Mouse (Mus musculus) liver, embryonic 11.5 days (tissue): Measurements from ENCODE around the gene Rab40c. TPM values are rescaled to one million over a fixed set of nuclear protein-coding genes. Genes with fewer than 3 reads are reported as not detected.

Experiments
- ATAC-seq: fragments of 200-750 bp; cut with Nextera tagmentation; replicated peaks from 2 replicates; pipeline ENCODE4 v1.8.0; 2017; ENCODE audit warnings: moderate number of reproducible peaks, mild to moderate bottlenecking, moderate TSS enrichment, moderate library complexity; ENCODE audit not compliant: low FRiP score
- DNase-seq: peaks from one replicate; pipeline ENCODE4 v3.0.0-alpha.2; 2017; ENCODE audit warnings: low spot score
- H3K27ac ChIP-seq: fragments of 300-500 bp; sonication (generic); 2 replicates; pipeline ENCODE4 v1.5.1; 2014; ENCODE audit warnings: mild to moderate bottlenecking, low read depth, low read length, control low read depth
- H3K27me3 ChIP-seq: fragments of 300-500 bp; sonication (generic); replicated peaks from 2 replicates; pipeline ENCODE4 v1.6.1; 2014; ENCODE audit warnings: low read length, mixed read lengths; ENCODE audit not compliant: control insufficient read depth, insufficient read depth
- H3K36me3 ChIP-seq: fragments of 300-500 bp; sonication (generic); 2 replicates; pipeline ENCODE4 v1.6.1; 2014; ENCODE audit warnings: mild to moderate bottlenecking, low read length, moderate library complexity, mixed read lengths; ENCODE audit not compliant: control insufficient read depth, insufficient read depth
- H3K4me1 ChIP-seq: fragments of 300-500 bp; sonication (generic); replicated peaks from 2 replicates; pipeline ENCODE4 v1.6.1; 2014; ENCODE audit warnings: low read length, mixed read lengths; ENCODE audit not compliant: control insufficient read depth, insufficient read depth
- H3K4me2 ChIP-seq: fragments of 300-500 bp; sonication (generic); 2 replicates; pipeline ENCODE4 v1.6.1; 2014; ENCODE audit warnings: mild to moderate bottlenecking, control low read depth, moderate library complexity
- H3K4me3 ChIP-seq: fragments of 300-500 bp; sonication (generic); 2 replicates; pipeline ENCODE4 v1.5.1; 2014; ENCODE audit warnings: low read depth, low read length, control low read depth
- H3K9ac ChIP-seq: fragments of 300-500 bp; sonication (generic); 2 replicates; pipeline ENCODE4 v1.6.1; 2014; ENCODE audit warnings: low read depth, low read length, control low read depth
- H3K9me3 ChIP-seq: fragments of 300-500 bp; sonication (generic); 2 replicates; pipeline ENCODE4 v1.6.1; 2016; ENCODE audit warnings: low read length, inconsistent platforms, mixed read lengths; ENCODE audit not compliant: control insufficient read depth
- WGBS: fragments of 180-500 bp; shearing (Covaris S2); extraction: QIAGEN DNeasy Blood & Tissue Kit; methylation state at CpG from one replicate; pipeline ENCODE4 v1.1.7; 2014; 5-methylcytosine and 5-hydroxymethylcytosine counted together
- polyA plus RNA-seq: library from polyadenylated mRNA; unstranded; fragments of >200 nt; fragmentation: Nextera tagmentation; extraction: Ambion mirVana; gene quantifications from 2 replicates; pipeline ENCODE4 v1.2.1, GENCODE M21; 2014

Rab40c gene
- polyA plus RNA-seq, 1 experiment from 2014 or later, result 10.7 TPM

- WGBS, result 91% methylated on average over 8 of the region's 8 CpGs
- Histone ChIP-seq H3K4me2 (no peak overlapping the region), H3K4me3 (no peak overlapping the region), H3K27me3 (no peaks in the 10 kb centered on the region), H3K9me3 (no peaks in the 10 kb centered on the region), H3K9ac (no peak overlapping the region), H3K36me3 (peaks cover 17% of the 10 kb centered on the region), H3K4me1 (peaks cover 30% of the 10 kb centered on the region), H3K27ac (no peak overlapping the region)
- no peak for ATAC-seq
- no peak for DNase-seq
Measured at GRCm38 (mm10) chr17:25883268-25883667, 36.3 kb downstream of the Rab40c start.

- H3K36me3 ChIP-seq, result peaks cover 17% of the 10 kb centered on the region
- peak overlapping the region; percentile 62; the same call in 1 of the 2 replicates for H3K27ac ChIP-seq
- 0 out of 2 replicates have a peak overlapping the region, but pooled peaks have one; percentile 7 for H3K9ac ChIP-seq
- no peak overlapping the region for H3K4me3 ChIP-seq
- no peaks in the 10 kb centered on the region for H3K9me3 ChIP-seq
- peaks cover 30% of the 10 kb centered on the region for H3K4me1 ChIP-seq
- no peaks in the 10 kb centered on the region for H3K27me3 ChIP-seq
- ATAC-seq (peak; percentile 50), DNase-seq (no peak)
- WGBS, result 41% methylated on average over 5 of the region's 5 CpGs
- H3K4me2 ChIP-seq, result no peak overlapping the region
Measured at GRCm38 (mm10) chr17:25882306-25882705, 37.2 kb downstream of the Rab40c start.

GRCm38 (mm10) chr17:25881691-25882090 lies 37.8 kb downstream of the Rab40c start:
- Histone ChIP-seq H3K36me3 (peaks cover 17% of the 10 kb centered on the region), H3K4me3 (no peak overlapping the region), H3K27ac (peak overlapping the region; percentile 62), H3K27me3 (no peaks in the 10 kb centered on the region), H3K9me3 (no peaks in the 10 kb centered on the region), H3K9ac (no peak overlapping the region), H3K4me2 (no peak overlapping the region), H3K4me1 (peaks cover 35% of the 10 kb centered on the region)
- no peak for ATAC-seq
- 56% methylated on average over 4 of the region's 4 CpGs for WGBS
- DNase-seq, result no peak

GRCm38 (mm10) chr17:25880913-25881641 lies 38.5 kb downstream of the Rab40c start:
- H3K4me3 ChIP-seq, result no peak overlapping the region
- peaks cover 17% of the 10 kb centered on the region for H3K36me3 ChIP-seq
- H3K9me3 ChIP-seq, result no peaks in the 10 kb centered on the region
- peak overlapping the region; percentile 62 for H3K27ac ChIP-seq
- no peak overlapping the region for H3K9ac ChIP-seq
- DNase-seq (no peak), ATAC-seq (no peak)
- no peaks in the 10 kb centered on the region for H3K27me3 ChIP-seq
- peaks cover 41% of the 10 kb centered on the region for H3K4me1 ChIP-seq
- no peak overlapping the region for H3K4me2 ChIP-seq
- WGBS, result 27% methylated on average over 5 of the region's 5 CpGs

GRCm38 (mm10) chr17:25880196-25880910 lies 39.2 kb downstream of the Rab40c start, which contains the start of gene Wfikkn1:
Gene Wfikkn1 (minus strand): TSS chr17:25880858.
- no peak within 1 kb of the TSS for H3K9ac ChIP-seq
- H3K36me3 ChIP-seq, result peaks cover 17% of the 10 kb centered on the region
- 63% methylated on average over 5 of the region's 5 CpGs for WGBS
- H3K4me3 ChIP-seq, result no peak within 1 kb of the TSS
- H3K4me1 ChIP-seq, result peaks cover 44% of the 10 kb centered on the region
- no peak; the same call in 1 of the 2 replicates for ATAC-seq
- H3K27me3 ChIP-seq, result no peaks in the 10 kb centered on the region
- H3K27ac ChIP-seq, result peak within 1 kb of the TSS; percentile 62
- DNase-seq, result no peak
- H3K9me3 ChIP-seq, result no peaks in the 10 kb centered on the region
- H3K4me2 ChIP-seq, result peak within 1 kb of the TSS; percentile 19; the same call in 1 of the 2 replicates

- Histone ChIP-seq H3K9ac (no peak overlapping the region), H3K27me3 (no peaks in the 10 kb centered on the region), H3K4me2 (peak overlapping the region; percentile 19; the same call in 1 of the 2 replicates), H3K4me3 (no peak overlapping the region), H3K36me3 (peaks cover 17% of the 10 kb centered on the region), H3K4me1 (peaks cover 44% of the 10 kb centered on the region), H3K27ac (peak overlapping the region; percentile 54; the same call in 1 of the 2 replicates), H3K9me3 (no peaks in the 10 kb centered on the region)
- ATAC-seq (no peak), DNase-seq (no peak)
- WGBS, result 83% methylated on average over 8 of the region's 8 CpGs
Measured at GRCm38 (mm10) chr17:25879750-25880149, 39.8 kb downstream of the Rab40c start.

GRCm38 (mm10) chr17:25879261-25879660 lies 40.3 kb downstream of the Rab40c start:
- Histone ChIP-seq H3K4me3 (no peak overlapping the region), H3K9me3 (no peaks in the 10 kb centered on the region), H3K9ac (no peak overlapping the region), H3K36me3 (peaks cover 13% of the 10 kb centered on the region), H3K27ac (peak overlapping the region; percentile 54; the same call in 1 of the 2 replicates), H3K27me3 (no peaks in the 10 kb centered on the region), H3K4me1 (peaks cover 45% of the 10 kb centered on the region), H3K4me2 (no peak overlapping the region)
- 69% methylated on average over 4 of the region's 4 CpGs for WGBS
- ATAC-seq (no peak), DNase-seq (no peak)

- 90% methylated on average over 19 of the region's 19 CpGs for WGBS
- DNase-seq, result no peak
Measured at GRCm38 (mm10) chr17:25878611-25879180, 40.8 kb downstream of the Rab40c start.

More at GRCm38 (mm10) chr17:25878611-25879180, 40.8 kb downstream of the Rab40c start:
- Histone ChIP-seq H3K4me3 (no peak overlapping the region), H3K9me3 (no peaks in the 10 kb centered on the region), H3K27ac (no peak overlapping the region), H3K4me2 (no peak overlapping the region), H3K4me1 (peaks cover 50% of the 10 kb centered on the region), H3K9ac (no peak overlapping the region), H3K36me3 (peaks cover 9% of the 10 kb centered on the region), H3K27me3 (no peaks in the 10 kb centered on the region)
- no peak for ATAC-seq
